Mouse (Mus musculus): ENCODE results near the gene Slc35f1. TPM values are rescaled to one million over a fixed set of nuclear protein-coding genes. Genes with fewer than 3 reads are reported as not detected.

The Slc35f1 gene
- total and polyA plus RNA-seq, 3 experiments = not detected

DNA sequence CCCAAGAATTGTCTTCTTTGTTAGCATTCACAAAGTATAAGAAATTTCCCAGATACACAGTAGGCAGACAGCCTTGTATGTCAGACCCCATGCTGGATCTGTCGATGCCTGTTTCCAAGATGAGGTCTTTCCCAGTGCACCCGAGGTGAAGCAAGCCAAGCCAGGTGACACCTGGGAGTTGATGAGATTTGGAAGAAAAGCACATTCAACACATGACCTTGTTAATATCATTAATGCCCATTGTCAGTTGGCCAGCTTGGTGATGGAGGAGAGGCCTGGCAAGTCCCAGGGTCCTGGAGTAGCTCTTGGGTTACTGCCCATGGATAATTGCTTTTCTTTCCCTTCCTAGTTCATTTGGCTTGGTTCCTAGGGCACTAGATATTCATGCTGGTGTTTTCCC lies 214.6 kb downstream of the Slc35f1 start:
- DNase-seq (ENCODE audit: low read depth, low spot score) = no peak
- H3K36me3 ChIP-seq (ENCODE audit: control insufficient read depth in 1 of 2, insufficient read depth in 2 of 2, low read length in 2 of 2) = no peaks in the 10 kb centered on the region
- no peaks in the 10 kb centered on the region for H3K27me3 ChIP-seq (ENCODE audit: control insufficient read depth in 1 of 2, insufficient read depth in 2 of 2, low read length in 2 of 2)
- TF ChIP-seq POLR2AphosphoS5 (IDR thresholded peaks at IDR 0.05; ENCODE audit: borderline replicate concordance, low read depth, low read length) (no peak), SMC3 (IDR thresholded peaks at IDR 0.05; ENCODE audit: low read depth, low read length) (no peak), MAX (IDR thresholded peaks at IDR 0.05; ENCODE audit: low read length) (no peak), USF1 (IDR thresholded peaks at IDR 0.05; ENCODE audit: low read depth, low read length) (no peak), MEF2A (IDR thresholded peaks at IDR 0.05; ENCODE audit: extremely low read depth, insufficient replicate concordance, low read depth, low read length, poor library complexity, severe bottlenecking) (no peak), ZMIZ1 (IDR thresholded peaks at IDR 0.05; ENCODE audit: low read depth, low read length) (no peak), MAZ (IDR thresholded peaks at IDR 0.05; ENCODE audit: low read depth, low read length) (no peak), CTCF (IDR thresholded peaks at IDR 0.05 in 2 of 3, conservative IDR thresholded peaks at IDR 0.05 in 1 of 3; ENCODE audit: control insufficient read depth in 1 of 3, insufficient read depth in 1 of 3, low read depth in 2 of 3, low read length in 3 of 3, poor library complexity in 1 of 3, severe bottlenecking in 1 of 3) (no peak), JUND (IDR thresholded peaks at IDR 0.05; ENCODE audit: low read depth, low read length) (no peak), UBTF (IDR thresholded peaks at IDR 0.05; ENCODE audit: borderline replicate concordance, insufficient read depth, low read depth, low read length) (no peak), SIN3A (IDR thresholded peaks at IDR 0.05; ENCODE audit: low read length) (no peak), TBP (IDR thresholded peaks at IDR 0.05; ENCODE audit: low read depth, low read length) (no peak), HCFC1 (IDR thresholded peaks at IDR 0.05; ENCODE audit: low read depth, low read length) (no peak), KAT2A (conservative IDR thresholded peaks at IDR 0.05; ENCODE audit: low read depth, low read length) (no peak), RCOR1 (IDR thresholded peaks at IDR 0.05; ENCODE audit: low read depth, low read length) (no peak)
- H3K9me3 ChIP-seq (replicated peaks; ENCODE audit: insufficient read depth, low read length) = no peaks in the 10 kb centered on the region
- no peak overlapping the region for H3K4me3 ChIP-seq (ENCODE audit: control insufficient read depth in 1 of 2, insufficient read depth in 1 of 2, low read depth in 2 of 2, low read length in 2 of 2)
- H3K9ac ChIP-seq (ENCODE audit: control insufficient read depth, low read depth, low read length, poor library complexity, severe bottlenecking) = no peak overlapping the region
- H3K27ac ChIP-seq (ENCODE audit: control insufficient read depth, low read depth, low read length) = no peak overlapping the region
- no peaks in the 10 kb centered on the region for H3K4me1 ChIP-seq (ENCODE audit: control insufficient read depth in 1 of 2, insufficient read depth in 2 of 2, low read length in 2 of 2)
- no peaks in the 10 kb centered on the region for H3K79me2 ChIP-seq (ENCODE audit: control insufficient read depth, insufficient read depth, low read length, poor library complexity)

DNA sequence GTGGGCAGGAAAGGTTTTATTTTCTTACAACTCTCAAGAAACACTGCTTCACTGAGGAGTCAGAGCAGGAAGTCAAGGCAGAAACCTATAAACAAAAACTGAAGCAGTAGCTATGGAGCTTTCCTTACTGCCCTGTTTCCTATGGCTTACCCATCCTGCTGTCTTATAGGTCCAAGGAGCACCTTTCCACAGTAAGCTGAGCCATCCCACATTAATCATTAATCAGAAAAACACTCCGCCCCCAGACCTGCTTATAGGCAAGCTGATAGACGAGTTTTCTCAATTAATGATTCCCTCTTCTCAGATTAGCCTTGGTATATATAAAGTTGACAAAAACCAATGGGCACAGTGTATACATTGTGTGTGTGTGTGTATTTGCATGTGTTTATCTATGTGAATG lies 221.4 kb downstream of the Slc35f1 start:
- no peaks in the 10 kb centered on the region for H3K79me2 ChIP-seq (ENCODE audit: control insufficient read depth, insufficient read depth, low read length, poor library complexity)
- no peak overlapping the region for H3K9ac ChIP-seq (ENCODE audit: control insufficient read depth, low read depth, low read length, poor library complexity, severe bottlenecking)
- no peaks in the 10 kb centered on the region for H3K27me3 ChIP-seq (ENCODE audit: control insufficient read depth in 1 of 2, insufficient read depth in 2 of 2, low read length in 2 of 2)
- H3K27ac ChIP-seq (ENCODE audit: control insufficient read depth, low read depth, low read length) = no peak overlapping the region
- no peaks in the 10 kb centered on the region for H3K9me3 ChIP-seq (replicated peaks; ENCODE audit: insufficient read depth, low read length)
- H3K4me3 ChIP-seq (ENCODE audit: control insufficient read depth in 1 of 2, insufficient read depth in 1 of 2, low read depth in 2 of 2, low read length in 2 of 2) = no peak overlapping the region
- no peaks in the 10 kb centered on the region for H3K4me1 ChIP-seq (ENCODE audit: control insufficient read depth in 1 of 2, insufficient read depth in 2 of 2, low read length in 2 of 2)
- H3K36me3 ChIP-seq (ENCODE audit: control insufficient read depth in 1 of 2, insufficient read depth in 2 of 2, low read length in 2 of 2) = no peaks in the 10 kb centered on the region
- no peak for DNase-seq (ENCODE audit: low read depth, low spot score)
- no peak for TF ChIP-seq POLR2AphosphoS2 (IDR thresholded peaks at IDR 0.05; ENCODE audit: low read length)
- TF ChIP-seq ZC3H11A (IDR thresholded peaks at IDR 0.05; ENCODE audit: low read depth, low read length) = no peak
- TF ChIP-seq GABPA (IDR thresholded peaks at IDR 0.05; ENCODE audit: low read depth, low read length) = no peak
- no peak for TF ChIP-seq TAL1 (IDR thresholded peaks at IDR 0.05; ENCODE audit: low read length)
- TF ChIP-seq ELF1 (IDR thresholded peaks at IDR 0.05; ENCODE audit: low read depth, low read length) = no peak
- TF ChIP-seq ETS1 (IDR thresholded peaks at IDR 0.05; ENCODE audit: low read depth, low read length) = no peak
- TF ChIP-seq SMC3 (IDR thresholded peaks at IDR 0.05; ENCODE audit: low read depth, low read length) = no peak
- TF ChIP-seq NRF1 (IDR thresholded peaks at IDR 0.05; ENCODE audit: insufficient read depth, low read depth, low read length, poor library complexity, severe bottlenecking) = no peak
- TF ChIP-seq NELFE (IDR thresholded peaks at IDR 0.05; ENCODE audit: low read depth, low read length) = no peak
- no peak for TF ChIP-seq EP300 (IDR thresholded peaks at IDR 0.05; ENCODE audit: low read depth in 1 of 2, low read length in 2 of 2)
- TF ChIP-seq USF2 (IDR thresholded peaks at IDR 0.05; ENCODE audit: borderline replicate concordance in 1 of 2, insufficient read depth in 1 of 2, low read depth in 1 of 2, low read length in 2 of 2) = no peak
- TF ChIP-seq UBTF (IDR thresholded peaks at IDR 0.05; ENCODE audit: borderline replicate concordance, insufficient read depth, low read depth, low read length) = no peak
- no peak for TF ChIP-seq RAD21 (IDR thresholded peaks at IDR 0.05; ENCODE audit: low read depth, low read length)
- no peak for TF ChIP-seq ZKSCAN1 (IDR thresholded peaks at IDR 0.05; ENCODE audit: low read depth, low read length)
- no peak for TF ChIP-seq MAFK (IDR thresholded peaks at IDR 0.05; ENCODE audit: borderline replicate concordance, low read depth, low read length)
- no peak for TF ChIP-seq POLR2AphosphoS5 (IDR thresholded peaks at IDR 0.05; ENCODE audit: borderline replicate concordance, low read depth, low read length)
- TF ChIP-seq E2F4 (IDR thresholded peaks at IDR 0.05; ENCODE audit: borderline replicate concordance, low read depth, low read length) = no peak
- no peak for TF ChIP-seq MYC (IDR thresholded peaks at IDR 0.05; ENCODE audit: low read depth, low read length)
- no peak for TF ChIP-seq MEF2A (IDR thresholded peaks at IDR 0.05; ENCODE audit: extremely low read depth, insufficient replicate concordance, low read depth, low read length, poor library complexity, severe bottlenecking)

Measured in MEL (cell line).